Mouse (Mus musculus): Measurements from ENCODE around the gene Sectm1b.

DNA sequence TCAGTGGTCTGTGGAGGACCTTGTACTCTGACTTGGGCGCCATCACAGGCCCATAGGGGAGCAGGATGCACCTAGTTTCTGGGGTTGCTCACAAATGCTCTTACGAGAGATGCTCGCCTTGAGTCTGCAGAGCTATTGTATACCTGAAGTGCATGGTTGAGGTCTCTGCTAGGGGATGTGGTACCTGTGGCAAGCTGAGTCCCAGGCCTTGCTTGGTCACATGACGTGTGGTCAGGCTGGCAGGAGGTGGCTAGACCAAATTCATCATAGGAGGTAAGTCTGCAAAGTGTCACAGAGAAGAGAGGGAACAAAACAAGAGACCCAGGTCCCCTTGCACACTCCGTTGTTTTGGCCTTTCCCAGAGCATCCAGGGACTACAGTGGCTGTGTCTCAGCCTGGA, 43.9 kb downstream of the Sectm1b start:
- TF ChIP-seq CTCF (IDR thresholded peaks at IDR 0.05; ENCODE audit: low read depth) (no peak), EP300 (IDR thresholded peaks at IDR 0.05; ENCODE audit: low read depth) (no peak)

Data from liver, postnatal 0 days (tissue).